Mouse (Mus musculus) Patski (cell line): ENCODE data around the gene Olfr697. TPM values are rescaled to one million over a fixed set of nuclear protein-coding genes. Genes with fewer than 3 reads are reported as not detected.

ENCODE experiments used
- ATAC-seq: fragments of 100-300 bp; one replicate; pipeline ENCODE4 v1.8.0; 2021
- CTCF ChIA-PET: fragments of 350-600 bp; sonication (Branson Sonifier 250); formaldehyde crosslinking; loops from one replicate; lab custom pipeline; 2022; ENCODE audit warnings: inconsistent platforms; lab: Charles Lee
- POLR2A ChIA-PET: fragments of 350-600 bp; sonication (Branson Sonifier 250); formaldehyde crosslinking; loops from one replicate; lab custom pipeline; 2022; ENCODE audit warnings: antibody characterized with exemption, inconsistent platforms; lab: Charles Lee
- DNase-seq: peaks from one replicate; pipeline ENCODE4 v3.0.0-alpha.2; 2011; ENCODE audit warnings: low read depth, low spot score
- H3K27me3 ChIP-seq: fragments of 371-371 bp; one replicate; pipeline ENCODE4 v1.5.1; 2021
- CTCF ChIP-seq: fragments of 100-300 bp; IDR thresholded peaks from one replicate; pipeline ENCODE4 v1.5.1; 2021
- in situ Hi-C: fragments of 300-500 bp; cut with MboI; formaldehyde crosslinking; loops from 3 replicates; pipeline ENCODE4 v1.11.1; 2018; ENCODE audit warnings: low pct_unique_long_range_greater_than_20kb, mixed read lengths
- polyA plus RNA-seq: library from polyadenylated mRNA; unstranded; gene quantifications from one replicate; pipeline ENCODE4 v1.2.3, GENCODE M21; 2021

Olfr697 gene
- polyA plus RNA-seq, 1 experiment from 2014 or later: not detected

- TF ChIP-seq CTCF: no peak
- DNase-seq (no peak), ATAC-seq (no peak)
- ChIA-PET POLR2A (no interaction called here), CTCF (no interaction called here)
- in situ Hi-C loops: no loop called here
- peaks cover 2% of the 10 kb centered on the region for H3K27me3 ChIP-seq
Measured at GRCm38 (mm10) chr7:106696891-106697290, 45.4 kb downstream of the Olfr697 start.

- H3K27me3 ChIP-seq: peaks cover 3% of the 10 kb centered on the region
- ATAC-seq (no peak), DNase-seq (no peak)
- in situ Hi-C loops: no loop called here
- CTCF ChIA-PET: no interaction called here
- TF ChIP-seq CTCF: no peak
- POLR2A ChIA-PET: no interaction called here
Measured at GRCm38 (mm10) chr7:106692976-106693375, 49.3 kb downstream of the Olfr697 start.

- H3K27me3 ChIP-seq: peaks cover 3% of the 10 kb centered on the region
- no peak for DNase-seq
- TF ChIP-seq CTCF: no peak
- no peak for ATAC-seq
- POLR2A ChIA-PET: no interaction called here
- in situ Hi-C loops: no loop called here
- CTCF ChIA-PET: no interaction called here
Measured at GRCm38 (mm10) chr7:106691714-106692113, 50.5 kb downstream of the Olfr697 start, which contains the start of gene Olfr694. Gene Olfr694 (minus strand): TSS chr7:106691814.

Other genes with a start within 250 kb of the Olfr697 start
- not detected for gene Olfr693, start 61.9 kb downstream of the Olfr697 start, polyA plus RNA-seq
- not detected for gene Olfr694, start 50.6 kb downstream of the Olfr697 start, polyA plus RNA-seq
- gene Olfr695, start 26.0 kb downstream of the Olfr697 start, polyA plus RNA-seq: not detected
- gene Olfr698, start 13.0 kb upstream of the Olfr697 start, polyA plus RNA-seq: not detected
- gene Olfr699, start 50.8 kb upstream of the Olfr697 start, polyA plus RNA-seq: not detected
- not detected for gene Olfr700, start 66.4 kb upstream of the Olfr697 start, polyA plus RNA-seq
- 0.04 TPM for gene Olfr701, start 71.7 kb upstream of the Olfr697 start, polyA plus RNA-seq
- 0.05 TPM for gene Olfr702, start 91.5 kb upstream of the Olfr697 start, polyA plus RNA-seq
- gene Olfr703, start 100.9 kb upstream of the Olfr697 start, polyA plus RNA-seq: not detected
- not detected for gene Olfr704, start 120.7 kb upstream of the Olfr697 start, polyA plus RNA-seq
- gene Olfr705, start 134.4 kb upstream of the Olfr697 start, polyA plus RNA-seq: not detected
- not detected for gene Olfr706, start 145.7 kb upstream of the Olfr697 start, polyA plus RNA-seq
- gene Olfr707, start 158.8 kb upstream of the Olfr697 start, polyA plus RNA-seq: not detected
- not detected for gene Olfr1532-ps1, start 165.6 kb upstream of the Olfr697 start, polyA plus RNA-seq
- not detected for gene Olfr709-ps1, start 189.8 kb upstream of the Olfr697 start, polyA plus RNA-seq
- gene Olfr710, start 205.9 kb upstream of the Olfr697 start, polyA plus RNA-seq: not detected
- gene Olfr6, start 221.5 kb upstream of the Olfr697 start, polyA plus RNA-seq: not detected
- gene Olfr711, start 233.0 kb upstream of the Olfr697 start, polyA plus RNA-seq: not detected